Mouse (Mus musculus) CH12.LX (cell line): ENCODE measurements around the gene Zfp944.

Experiments used
- CHD2 ChIP-seq: IDR thresholded peaks from 2 replicates; pipeline ENCODE4 v1.6.1; 2011; ENCODE audit warnings: low read length, improper control_type of control experiment
- IRF4 ChIP-seq: IDR thresholded peaks from 2 replicates; pipeline ENCODE4 v1.6.1; 2014; ENCODE audit warnings: low read depth, mild to moderate bottlenecking, inconsistent platforms, low read length, improper control_type of control experiment
- MAFK ChIP-seq: IDR thresholded peaks from 2 replicates; pipeline ENCODE4 v1.6.1; 2011; ENCODE audit warnings: low read length, improper control_type of control experiment; ENCODE audit not compliant: insufficient replicate concordance
- NRF1 ChIP-seq: IDR thresholded peaks from 2 replicates; pipeline ENCODE4 v1.6.1; 2014; ENCODE audit warnings: low read depth, mild to moderate bottlenecking, inconsistent platforms, low read length, improper control_type of control experiment, moderate library complexity
- POLR2A ChIP-seq: IDR thresholded peaks from 2 replicates; pipeline ENCODE4 v1.6.1; 2011; ENCODE audit warnings: low read depth, mild to moderate bottlenecking, improper control_type of control experiment, low read length
- USF1 ChIP-seq: IDR thresholded peaks from 2 replicates; pipeline ENCODE4 v1.6.1; 2014; ENCODE audit warnings: low read depth, mild to moderate bottlenecking, inconsistent platforms, low read length, improper control_type of control experiment

DNA sequence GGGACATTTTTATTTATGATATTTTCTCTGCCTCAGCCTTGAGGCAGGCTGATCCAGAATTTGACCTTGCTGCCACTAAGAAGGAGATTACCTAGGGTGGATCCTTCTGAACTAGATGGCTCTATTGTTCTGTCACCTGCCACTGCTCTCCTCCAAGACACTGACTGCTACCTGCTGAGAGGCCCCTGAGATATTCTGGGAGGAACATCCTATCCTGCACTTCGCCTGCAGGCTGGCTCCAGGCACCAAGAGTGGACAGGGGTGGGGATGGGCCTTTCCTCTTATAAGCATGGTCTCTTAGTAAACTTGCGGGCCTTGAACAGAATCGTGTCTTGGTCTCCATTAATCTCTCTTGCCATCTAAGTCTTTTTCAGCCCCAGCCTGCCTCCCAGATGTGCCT is 2.7 kb upstream of the Zfp944 start:
- no peak for TF ChIP-seq IRF4
- no peak for TF ChIP-seq USF1
- no peak for TF ChIP-seq POLR2A
- no peak for TF ChIP-seq NRF1
- TF ChIP-seq CHD2 = no peak
- no peak for TF ChIP-seq MAFK
